Mouse (Mus musculus): ENCODE data around the gene Fstl4. TPM values are rescaled to one million over a fixed set of nuclear protein-coding genes. Genes with fewer than 3 reads are reported as not detected.

Gene Fstl4
- polyA plus RNA-seq, 1 experiment, result 0.05 TPM

DNA sequence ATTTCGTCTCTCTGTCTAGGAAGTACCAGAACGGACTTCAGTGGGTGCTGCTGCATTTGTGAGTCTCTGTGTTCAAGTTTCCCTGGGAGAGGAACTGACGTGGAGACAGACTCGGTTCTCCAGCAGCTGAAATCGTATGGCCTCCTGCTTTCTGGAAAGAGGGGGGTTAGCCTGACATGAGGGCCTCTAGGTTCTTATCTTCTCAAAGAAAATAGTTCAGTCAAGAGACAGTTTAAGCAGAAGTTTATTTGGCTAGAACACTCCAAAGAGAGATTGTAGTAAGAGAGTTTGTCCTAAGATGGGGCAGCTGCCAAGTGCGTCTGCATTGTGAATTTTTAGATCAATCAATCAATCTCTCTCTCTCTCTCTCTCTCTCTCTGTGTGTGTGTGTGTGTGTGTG is 362.2 kb downstream of the Fstl4 start:
- WGBS, result 68% methylated on average over 6 of the region's 6 CpGs
- DNase-seq, result no peak

DNA sequence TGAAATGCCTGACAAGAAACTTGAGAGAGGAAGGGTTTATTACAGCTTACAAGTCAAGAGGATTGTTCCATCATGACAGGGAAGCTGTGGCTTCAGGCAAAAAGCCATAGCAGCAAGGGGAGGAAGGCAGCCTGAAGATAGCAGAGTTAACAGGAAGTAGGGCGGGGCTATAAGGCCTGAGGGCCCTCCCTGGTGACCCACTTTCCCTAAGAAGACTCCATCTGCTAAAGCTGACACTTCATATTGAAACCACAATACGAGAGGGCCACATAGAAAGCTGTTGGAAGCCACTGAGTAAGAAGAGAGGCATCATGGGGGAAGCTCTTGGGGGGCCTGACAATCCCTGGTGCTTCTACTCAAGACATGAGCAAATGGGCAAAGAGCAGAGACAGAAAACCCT is 364.2 kb downstream of the Fstl4 start:
- Histone ChIP-seq H3K4me3 (ENCODE audit: insufficient read depth, low read depth, low read length) (no peak overlapping the region), H3K27ac (ENCODE audit: insufficient read depth, low read depth, low read length) (no peak overlapping the region), H3K4me1 (ENCODE audit: control insufficient read depth, insufficient read depth, low read length) (no peaks in the 10 kb centered on the region), H3K27me3 (replicated peaks; ENCODE audit: control insufficient read depth, insufficient read depth, low read length) (no peaks in the 10 kb centered on the region), H3K36me3 (ENCODE audit: control insufficient read depth, insufficient read depth, low read length) (no peaks in the 10 kb centered on the region)
- no peak for TF ChIP-seq POLR2A (IDR thresholded peaks at IDR 0.05; ENCODE audit: low read depth, low read length)
- TF ChIP-seq CTCF (conservative IDR thresholded peaks at IDR 0.05; ENCODE audit: insufficient read depth, insufficient read length, low read depth, low read length), result no peak
- DNase-seq, result no peak
- 84% methylated on average over 2 of the region's 2 CpGs for WGBS

More for the DNA sequence above, 362.2 kb downstream of the Fstl4 start:
- no peaks in the 10 kb centered on the region for H3K36me3 ChIP-seq (ENCODE audit: control insufficient read depth, insufficient read depth, low read length)
- peaks cover 4% of the 10 kb centered on the region; the same call in 1 of the 2 replicates for H3K4me1 ChIP-seq (ENCODE audit: control insufficient read depth, insufficient read depth, low read length)
- H3K27ac ChIP-seq (ENCODE audit: insufficient read depth, low read depth, low read length), result no peak overlapping the region
- no peaks in the 10 kb centered on the region for H3K27me3 ChIP-seq (replicated peaks; ENCODE audit: control insufficient read depth, insufficient read depth, low read length)
- no peak overlapping the region for H3K4me3 ChIP-seq (ENCODE audit: insufficient read depth, low read depth, low read length)
- TF ChIP-seq CTCF (conservative IDR thresholded peaks at IDR 0.05; ENCODE audit: insufficient read depth, insufficient read length, low read depth, low read length), result no peak
- TF ChIP-seq POLR2A (IDR thresholded peaks at IDR 0.05; ENCODE audit: low read depth, low read length), result no peak

DNA sequence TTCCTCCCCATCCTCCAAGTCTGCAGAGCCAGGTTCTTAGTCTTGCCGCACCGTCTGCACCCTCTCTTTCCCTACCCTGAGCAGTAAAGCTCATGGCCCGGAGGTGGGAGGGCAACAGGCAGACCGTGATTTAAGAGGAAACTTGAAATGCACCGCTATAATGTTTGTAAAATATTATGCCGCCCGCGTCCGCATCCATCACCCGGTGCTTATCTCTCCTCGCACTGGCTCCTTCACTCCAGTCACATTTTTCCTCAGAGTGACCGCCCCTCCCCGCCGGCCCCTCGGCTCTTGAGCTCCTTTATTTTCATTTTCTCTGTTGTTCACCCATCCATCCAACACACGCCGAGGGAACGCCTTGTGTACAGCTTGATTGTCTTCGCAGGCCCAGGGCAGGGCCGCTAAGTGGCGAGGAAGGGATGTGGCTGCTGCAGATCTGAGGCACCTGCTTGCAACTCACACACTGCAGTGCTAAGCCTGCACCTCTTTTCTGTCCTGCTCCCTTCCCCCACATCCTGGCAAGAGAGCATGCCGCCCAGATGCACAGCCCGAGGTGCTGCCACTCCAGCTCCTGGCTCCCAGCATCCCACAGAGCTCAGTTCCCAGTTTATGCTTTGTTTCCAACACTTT is 368.1 kb downstream of the Fstl4 start:
- TF ChIP-seq POLR2A (IDR thresholded peaks at IDR 0.05; ENCODE audit: low read depth, low read length) (no peak), CTCF (conservative IDR thresholded peaks at IDR 0.05; ENCODE audit: insufficient read depth, insufficient read length, low read depth, low read length) (no peak)
- no peaks in the 10 kb centered on the region for H3K4me1 ChIP-seq (ENCODE audit: control insufficient read depth, insufficient read depth, low read length)
- H3K27me3 ChIP-seq (replicated peaks; ENCODE audit: control insufficient read depth, insufficient read depth, low read length), result no peaks in the 10 kb centered on the region
- H3K4me3 ChIP-seq (ENCODE audit: insufficient read depth, low read depth, low read length), result no peak overlapping the region
- DNase-seq, result no peak
- H3K36me3 ChIP-seq (ENCODE audit: control insufficient read depth, insufficient read depth, low read length), result no peaks in the 10 kb centered on the region
- H3K27ac ChIP-seq (ENCODE audit: insufficient read depth, low read depth, low read length), result no peak overlapping the region
- WGBS, result 30% methylated on average over 23 of the region's 23 CpGs

DNA sequence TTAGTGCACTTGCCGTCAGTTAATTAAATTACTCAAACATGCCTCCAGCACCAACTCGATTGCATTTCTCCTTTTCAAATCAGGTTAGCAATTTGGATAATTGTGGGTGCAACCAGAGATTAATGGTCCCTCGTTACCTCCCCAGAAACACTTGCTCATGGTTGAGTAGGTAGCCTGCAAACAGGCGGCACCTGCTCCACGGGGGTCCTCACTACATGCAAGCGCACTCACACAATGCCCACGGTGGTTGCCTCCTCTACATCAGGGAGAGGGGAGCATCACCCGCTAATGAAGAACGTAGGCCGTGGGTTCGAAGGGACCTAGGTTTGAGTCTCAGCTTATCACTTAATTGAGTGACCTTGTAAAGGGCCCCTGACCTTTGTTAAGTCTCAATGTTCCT is 371.9 kb downstream of the Fstl4 start:
- H3K4me1 ChIP-seq (ENCODE audit: control insufficient read depth, insufficient read depth, low read length), result no peaks in the 10 kb centered on the region
- H3K4me3 ChIP-seq (ENCODE audit: insufficient read depth, low read depth, low read length), result no peak overlapping the region
- DNase-seq, result no peak
- H3K36me3 ChIP-seq (ENCODE audit: control insufficient read depth, insufficient read depth, low read length), result no peaks in the 10 kb centered on the region
- TF ChIP-seq CTCF (conservative IDR thresholded peaks at IDR 0.05; ENCODE audit: insufficient read depth, insufficient read length, low read depth, low read length), result no peak
- no peak for TF ChIP-seq POLR2A (IDR thresholded peaks at IDR 0.05; ENCODE audit: low read depth, low read length)
- H3K27ac ChIP-seq (ENCODE audit: insufficient read depth, low read depth, low read length), result no peak overlapping the region
- 68% methylated on average over 11 of the region's 11 CpGs for WGBS
- no peaks in the 10 kb centered on the region for H3K27me3 ChIP-seq (replicated peaks; ENCODE audit: control insufficient read depth, insufficient read depth, low read length)

DNA sequence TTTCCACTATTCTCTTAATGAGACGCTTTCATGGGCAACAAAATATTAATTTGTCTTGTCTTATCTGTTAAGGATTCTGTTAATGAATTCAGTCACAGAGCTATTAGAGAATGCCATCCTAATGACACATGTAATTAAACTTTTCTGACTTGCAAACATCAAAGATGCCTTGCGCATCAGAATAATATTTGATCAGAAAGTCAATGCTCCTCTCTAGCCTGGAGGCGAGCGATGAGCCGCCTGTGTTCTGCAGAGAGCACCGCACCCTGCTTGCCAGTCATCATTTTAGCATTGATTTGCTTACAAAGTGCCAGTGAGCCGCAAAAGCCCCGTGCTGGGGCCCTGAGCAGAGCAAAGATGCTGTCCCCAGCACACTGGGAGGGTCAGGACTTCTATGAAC is 372.9 kb downstream of the Fstl4 start:
- no peak for TF ChIP-seq CTCF (conservative IDR thresholded peaks at IDR 0.05; ENCODE audit: insufficient read depth, insufficient read length, low read depth, low read length)
- no peak for TF ChIP-seq POLR2A (IDR thresholded peaks at IDR 0.05; ENCODE audit: low read depth, low read length)
- WGBS, result 82% methylated on average over 8 of the region's 8 CpGs
- H3K4me1 ChIP-seq (ENCODE audit: control insufficient read depth, insufficient read depth, low read length), result no peaks in the 10 kb centered on the region

DNA sequence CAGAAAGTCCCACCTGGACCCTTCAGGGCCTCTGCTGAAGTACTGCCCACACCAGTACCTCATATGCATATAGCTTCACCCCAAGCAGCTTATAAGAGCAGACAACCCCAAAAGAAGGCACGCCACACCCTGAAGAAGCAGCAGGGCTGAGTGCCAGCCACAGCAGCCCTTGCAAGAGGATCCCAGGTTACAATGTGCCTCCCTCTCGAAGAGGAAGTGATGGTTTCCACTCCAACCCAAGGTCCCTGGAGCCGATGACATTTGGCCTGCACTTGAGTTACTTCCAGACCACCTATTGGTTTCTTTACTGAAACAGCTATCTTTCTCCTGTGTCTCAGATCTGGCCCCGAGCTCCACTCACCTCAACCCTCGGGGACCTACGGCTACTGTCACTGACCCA is 373.8 kb downstream of the Fstl4 start:
- WGBS, result 84% methylated on average over 6 of the region's 6 CpGs
- no peak overlapping the region for H3K4me3 ChIP-seq (ENCODE audit: insufficient read depth, low read depth, low read length)
- no peak for DNase-seq
- TF ChIP-seq CTCF (conservative IDR thresholded peaks at IDR 0.05; ENCODE audit: insufficient read depth, insufficient read length, low read depth, low read length) (no peak), POLR2A (IDR thresholded peaks at IDR 0.05; ENCODE audit: low read depth, low read length) (no peak)
- H3K27me3 ChIP-seq (replicated peaks; ENCODE audit: control insufficient read depth, insufficient read depth, low read length), result no peaks in the 10 kb centered on the region
- H3K27ac ChIP-seq (ENCODE audit: insufficient read depth, low read depth, low read length), result no peak overlapping the region
- no peaks in the 10 kb centered on the region for H3K4me1 ChIP-seq (ENCODE audit: control insufficient read depth, insufficient read depth, low read length)
- H3K36me3 ChIP-seq (ENCODE audit: control insufficient read depth, insufficient read depth, low read length), result no peaks in the 10 kb centered on the region

More for the DNA sequence above, 372.9 kb downstream of the Fstl4 start:
- H3K27ac ChIP-seq (ENCODE audit: insufficient read depth, low read depth, low read length), result no peak overlapping the region
- H3K4me3 ChIP-seq (ENCODE audit: insufficient read depth, low read depth, low read length), result no peak overlapping the region
- H3K36me3 ChIP-seq (ENCODE audit: control insufficient read depth, insufficient read depth, low read length), result no peaks in the 10 kb centered on the region
- no peak for DNase-seq
- H3K27me3 ChIP-seq (replicated peaks; ENCODE audit: control insufficient read depth, insufficient read depth, low read length), result no peaks in the 10 kb centered on the region

DNA sequence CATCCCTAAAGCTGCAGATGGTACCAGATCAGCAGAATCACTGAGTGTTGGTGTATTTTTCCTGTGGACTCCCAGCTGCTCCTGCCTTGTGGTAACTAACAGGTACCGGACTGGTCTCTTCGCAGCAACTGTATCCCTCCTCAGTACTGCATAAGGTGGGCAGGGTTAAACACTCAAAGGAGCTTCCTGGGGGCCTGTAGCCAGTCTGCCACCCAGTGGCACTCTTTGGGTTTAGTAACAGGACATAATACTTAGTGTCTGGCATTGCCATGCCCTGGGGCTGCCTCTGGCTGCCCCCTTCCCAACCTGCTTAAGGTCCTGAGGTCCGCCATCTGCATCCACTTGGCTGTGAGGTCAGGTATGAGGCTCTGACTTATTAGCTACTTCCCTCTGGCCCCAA is 375.2 kb downstream of the Fstl4 start:
- Histone ChIP-seq H3K27me3 (replicated peaks; ENCODE audit: control insufficient read depth, insufficient read depth, low read length) (no peaks in the 10 kb centered on the region), H3K4me3 (ENCODE audit: insufficient read depth, low read depth, low read length) (no peak overlapping the region), H3K4me1 (ENCODE audit: control insufficient read depth, insufficient read depth, low read length) (no peaks in the 10 kb centered on the region), H3K36me3 (ENCODE audit: control insufficient read depth, insufficient read depth, low read length) (no peaks in the 10 kb centered on the region), H3K27ac (ENCODE audit: insufficient read depth, low read depth, low read length) (no peak overlapping the region)
- no peak for DNase-seq
- TF ChIP-seq POLR2A (IDR thresholded peaks at IDR 0.05; ENCODE audit: low read depth, low read length) (no peak), CTCF (conservative IDR thresholded peaks at IDR 0.05; ENCODE audit: insufficient read depth, insufficient read length, low read depth, low read length) (no peak)
- 81% methylated on average over 3 of the region's 3 CpGs for WGBS

Measured in kidney, adult 2 months (tissue).